Mouse (Mus musculus) heart, embryonic 11.5 days (tissue): ENCODE results near the gene Il17rc. TPM values are rescaled to one million over a fixed set of nuclear protein-coding genes. Genes with fewer than 3 reads are reported as not detected.
A peak's percentile ranks its signal among the peaks of the same experiment; 100 is the strongest.

ENCODE experiments used
- ATAC-seq: fragments of 200-750 bp; cut with Nextera tagmentation; replicated peaks from 2 replicates; pipeline ENCODE4 v1.8.0; 2017; ENCODE audit warnings: moderate library complexity; ENCODE audit not compliant: insufficient number of reproducible peaks, low FRiP score, low TSS enrichment
- H3K27ac ChIP-seq: fragments of 300-500 bp; sonication (generic); 2 replicates; pipeline ENCODE4 v1.5.1; 2014; ENCODE audit warnings: mild to moderate bottlenecking, low read depth, low read length
- H3K27me3 ChIP-seq: fragments of 300-500 bp; sonication (generic); 2 replicates; pipeline ENCODE4 v1.6.1; 2014; ENCODE audit warnings: mild to moderate bottlenecking, low read length, mixed read lengths; ENCODE audit not compliant: control insufficient read depth, insufficient read depth
- H3K36me3 ChIP-seq: fragments of 300-500 bp; sonication (generic); 2 replicates; pipeline ENCODE4 v1.6.1; 2014; ENCODE audit warnings: mild to moderate bottlenecking, low read length, moderate library complexity, mixed read lengths; ENCODE audit not compliant: control insufficient read depth, insufficient read depth
- H3K4me1 ChIP-seq: fragments of 300-500 bp; sonication (generic); 2 replicates; pipeline ENCODE4 v1.6.1; 2014; ENCODE audit warnings: low read length; ENCODE audit not compliant: control insufficient read depth, insufficient read depth
- H3K4me2 ChIP-seq: fragments of 300-500 bp; sonication (generic); 2 replicates; pipeline ENCODE4 v1.6.1; 2014; ENCODE audit warnings: mild to moderate bottlenecking, moderate library complexity
- H3K4me3 ChIP-seq: fragments of 300-500 bp; sonication (generic); 2 replicates; pipeline ENCODE4 v1.5.1; 2014; ENCODE audit warnings: low read depth, low read length
- H3K9ac ChIP-seq: fragments of 300-500 bp; sonication (generic); 2 replicates; pipeline ENCODE4 v1.6.1; 2014; ENCODE audit warnings: mild to moderate bottlenecking, low read depth, low read length, moderate library complexity
- H3K9me3 ChIP-seq: fragments of 300-500 bp; sonication (generic); replicated peaks from 2 replicates; pipeline ENCODE4 v1.6.1; 2016; ENCODE audit warnings: low read length; ENCODE audit not compliant: control insufficient read depth
- WGBS: fragments of 180-500 bp; shearing (Covaris S2); extraction: QIAGEN DNeasy Blood & Tissue Kit; methylation state at CpG from one replicate; pipeline ENCODE4 v1.1.7; 2014; ENCODE audit not compliant: insufficient replicate concordance; 5-methylcytosine and 5-hydroxymethylcytosine counted together
- polyA plus RNA-seq: library from polyadenylated mRNA; unstranded; fragments of >200 nt; fragmentation: Nextera tagmentation; extraction: Ambion mirVana; gene quantifications from 2 replicates; pipeline ENCODE4 v1.2.1, GENCODE M21; 2014

Il17rc gene
- polyA plus RNA-seq, 1 experiment from 2014 or later: 2.6 TPM

DNA sequence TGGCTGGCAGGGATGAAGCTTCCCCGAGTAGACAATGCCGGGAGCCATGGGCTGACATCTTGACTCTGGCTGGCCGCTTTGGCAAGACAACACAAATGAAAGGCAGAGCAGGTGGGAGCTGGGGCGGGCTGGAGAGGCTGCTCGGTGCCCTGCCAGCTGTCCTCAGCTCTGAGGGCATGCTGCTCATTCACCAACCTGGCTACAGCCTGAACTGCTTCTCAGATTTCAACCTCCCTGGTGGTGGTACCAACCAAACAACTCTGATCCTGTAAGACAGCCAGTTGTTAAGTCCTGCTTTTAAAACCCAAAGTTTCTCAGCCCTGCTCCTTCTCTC, 37.7 kb downstream of the Il17rc start:
- Histone ChIP-seq H3K27ac (no peak overlapping the region), H3K4me1 (no peaks in the 10 kb centered on the region), H3K36me3 (peaks cover 4% of the 10 kb centered on the region), H3K27me3 (no peaks in the 10 kb centered on the region), H3K9ac (no peak overlapping the region), H3K4me3 (no peak overlapping the region), H3K9me3 (no peaks in the 10 kb centered on the region), H3K4me2 (no peak overlapping the region)
- 60% methylated on average over 5 of the region's 5 CpGs for WGBS
- ATAC-seq: no peak

- Histone ChIP-seq H3K9me3 (peaks cover 7% of the 10 kb centered on the region; the same call in 1 of the 2 replicates), H3K9ac (no peak overlapping the region), H3K27me3 (no peaks in the 10 kb centered on the region), H3K27ac (no peak overlapping the region), H3K4me2 (no peak overlapping the region), H3K4me3 (no peak overlapping the region), H3K36me3 (peaks cover 46% of the 10 kb centered on the region), H3K4me1 (no peaks in the 10 kb centered on the region)
- WGBS: 91% methylated on average over 6 of the region's 6 CpGs
- no peak for ATAC-seq
Measured at GRCm38 (mm10) chr6:113513944-113514343, 42.7 kb downstream of the Il17rc start.

DNA sequence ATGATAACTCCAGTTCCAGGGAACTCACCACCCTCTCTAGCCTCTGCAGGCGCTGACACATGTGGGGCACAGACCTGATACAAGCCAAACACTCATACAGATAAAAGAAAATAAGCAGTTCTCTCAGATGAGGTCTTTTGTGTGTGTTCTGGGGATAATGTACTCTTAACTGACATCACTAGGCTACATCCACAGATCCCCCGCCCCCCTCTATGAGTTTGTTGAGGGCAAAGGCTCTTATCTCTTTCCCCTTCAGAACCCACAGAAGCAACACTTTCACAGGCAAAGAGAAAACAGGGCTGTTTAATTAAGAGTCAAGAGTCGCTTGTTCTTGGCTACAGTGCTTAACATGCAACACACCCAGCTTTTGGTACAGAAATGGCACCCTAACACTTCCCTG, 43.4 kb downstream of the Il17rc start:
- Histone ChIP-seq H3K27me3 (no peaks in the 10 kb centered on the region), H3K9ac (no peak overlapping the region), H3K4me2 (no peak overlapping the region), H3K4me1 (no peaks in the 10 kb centered on the region), H3K36me3 (peaks cover 51% of the 10 kb centered on the region), H3K9me3 (peaks cover 7% of the 10 kb centered on the region; the same call in 1 of the 2 replicates), H3K4me3 (no peak overlapping the region), H3K27ac (no peak overlapping the region)
- ATAC-seq: no peak
- 95% methylated on average over 3 of the region's 3 CpGs for WGBS

DNA sequence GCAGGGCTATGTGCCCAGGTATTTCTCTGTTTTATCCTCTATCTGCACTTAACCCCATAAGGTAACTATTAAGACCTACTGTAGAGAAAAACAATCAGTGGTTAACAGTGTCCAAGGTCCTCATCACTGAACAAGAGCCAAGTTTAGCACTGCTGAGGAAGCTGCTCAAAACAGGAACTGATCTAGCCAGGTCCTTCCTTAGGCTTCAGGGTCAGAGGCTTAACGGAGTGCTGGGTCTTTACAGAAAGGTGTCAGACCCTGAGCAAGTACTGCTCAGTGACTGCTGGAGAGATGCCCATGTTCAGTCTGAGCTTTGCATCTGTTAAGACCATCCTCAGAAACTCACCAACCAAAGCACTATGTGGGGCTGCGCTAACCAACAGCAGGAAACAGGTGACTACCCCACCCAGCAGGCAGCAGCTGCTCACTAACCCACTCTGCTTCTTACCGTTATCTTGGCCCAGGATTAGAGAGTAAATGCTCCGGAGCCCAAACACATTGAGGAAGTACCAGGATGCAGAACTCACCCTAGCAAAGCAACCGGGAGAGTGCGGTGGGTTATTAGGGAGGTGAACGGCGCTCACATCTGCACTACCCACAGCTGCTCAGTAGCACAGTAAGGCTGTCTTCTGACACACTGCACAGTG, 46.3 kb downstream of the Il17rc start:
- Histone ChIP-seq H3K9ac (no peak overlapping the region), H3K4me2 (no peak overlapping the region), H3K4me3 (no peak overlapping the region), H3K27ac (no peak overlapping the region), H3K27me3 (no peaks in the 10 kb centered on the region), H3K36me3 (peaks cover 66% of the 10 kb centered on the region), H3K9me3 (peaks cover 7% of the 10 kb centered on the region; the same call in 1 of the 2 replicates), H3K4me1 (no peaks in the 10 kb centered on the region)
- no peak for ATAC-seq
- WGBS: 90% methylated on average over 8 of the region's 8 CpGs

GRCm38 (mm10) chr6:113522310-113522709, 51.1 kb downstream of the Il17rc start:
- Histone ChIP-seq H3K36me3 (peaks cover 35% of the 10 kb centered on the region), H3K9me3 (no peaks in the 10 kb centered on the region), H3K4me1 (no peaks in the 10 kb centered on the region), H3K9ac (no peak overlapping the region), H3K27me3 (no peaks in the 10 kb centered on the region), H3K4me2 (no peak overlapping the region), H3K27ac (no peak overlapping the region), H3K4me3 (no peak overlapping the region)
- ATAC-seq: no peak
- 70% methylated on average over 1 of the region's 1 CpGs for WGBS

DNA sequence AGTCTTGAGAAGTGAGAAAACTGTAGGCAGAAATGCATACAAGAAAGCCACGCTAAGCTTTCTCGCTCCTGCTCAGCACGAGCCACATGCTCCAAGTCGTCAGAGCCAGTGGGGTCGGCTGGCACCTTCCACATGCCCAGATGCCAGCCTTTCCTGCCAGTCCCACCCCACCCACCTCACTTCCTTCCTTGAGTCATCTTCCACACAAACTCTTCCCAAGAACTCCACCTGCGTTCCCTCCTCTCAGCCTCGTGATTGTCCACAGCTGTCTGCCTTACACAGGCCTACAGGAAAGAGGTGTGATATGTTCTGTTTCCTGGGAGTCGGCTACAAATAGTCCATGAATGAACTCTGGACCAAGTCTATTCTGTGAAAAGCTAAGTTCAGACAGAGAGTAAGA, 52.2 kb downstream of the Il17rc start:
- Histone ChIP-seq H3K27ac (no peak overlapping the region), H3K36me3 (peaks cover 26% of the 10 kb centered on the region), H3K9ac (no peak overlapping the region), H3K27me3 (no peaks in the 10 kb centered on the region), H3K4me2 (no peak overlapping the region), H3K4me3 (no peak overlapping the region), H3K4me1 (no peaks in the 10 kb centered on the region), H3K9me3 (no peaks in the 10 kb centered on the region)
- 84% methylated on average over 8 of the region's 8 CpGs for WGBS
- ATAC-seq: no peak

DNA sequence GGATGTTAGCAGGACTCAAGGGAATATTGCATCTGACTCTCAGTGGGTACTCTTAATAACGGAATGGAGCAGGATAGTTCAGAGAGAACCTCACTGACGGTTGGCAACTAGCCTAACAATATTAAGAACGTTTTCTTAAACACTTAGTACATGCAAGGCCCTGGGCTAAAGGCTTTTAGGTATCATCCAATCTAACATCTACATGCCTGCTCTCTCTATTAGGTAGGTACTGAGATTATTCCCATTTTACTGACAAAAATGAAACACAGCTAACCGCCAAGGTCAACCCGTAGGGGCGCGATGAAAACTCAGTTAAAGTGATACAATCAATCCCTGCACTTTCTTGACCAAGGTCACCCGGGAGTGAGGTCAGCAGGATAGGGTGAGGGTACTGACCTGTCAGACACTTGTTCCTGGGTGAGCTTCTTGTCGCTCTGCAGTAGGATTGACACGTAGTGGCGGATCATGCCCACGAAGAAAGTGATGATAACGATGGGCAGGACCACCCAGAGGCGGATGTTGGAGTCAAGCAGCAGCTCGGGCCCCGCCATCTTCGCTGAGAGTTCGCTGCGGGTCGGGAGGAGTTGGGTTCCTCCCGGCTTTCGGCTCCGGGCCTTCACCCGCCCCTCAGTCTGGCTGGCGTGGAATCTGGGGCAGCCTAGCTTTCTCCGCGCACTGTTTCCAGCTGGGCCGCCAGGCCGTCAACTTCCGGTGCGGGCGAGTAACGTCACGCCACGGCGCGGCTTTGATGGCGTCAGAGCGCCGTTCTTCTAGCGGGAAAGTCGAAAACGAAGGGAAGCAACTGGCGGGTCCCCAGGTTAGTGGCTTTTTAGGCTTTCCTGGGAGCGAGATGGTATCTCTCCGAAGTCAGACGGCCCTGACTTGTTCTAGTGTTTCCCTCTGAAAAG, 60.0 kb downstream of the Il17rc start, which contains the start of the genes Emc3 and Fancd2:
Gene Emc3 (minus strand): TSS at position 721 of the 908 bp plus-strand sequence.
Gene Fancd2 (plus strand): TSS at position 751 of the 908 bp plus-strand sequence.
- under 1% methylated on average over 47 of the region's 47 CpGs for WGBS
- Histone ChIP-seq H3K4me2 (peak within 1 kb of the TSS; percentile 66), H3K27me3 (no peaks in the 10 kb centered on the region), H3K4me1 (peaks cover 12% of the 10 kb centered on the region), H3K36me3 (no peaks in the 10 kb centered on the region), H3K9ac (peak within 1 kb of the TSS; percentile 77), H3K27ac (peak within 1 kb of the TSS; percentile 54; the same call in 1 of the 2 replicates), H3K4me3 (peak within 1 kb of the TSS; percentile 64), H3K9me3 (no peaks in the 10 kb centered on the region)
- peak; percentile 74; the same call in 1 of the 2 replicates for ATAC-seq

- Histone ChIP-seq H3K36me3 (no peaks in the 10 kb centered on the region), H3K27ac (no peak overlapping the region), H3K4me2 (peak overlapping the region; percentile 66), H3K9me3 (no peaks in the 10 kb centered on the region), H3K4me1 (peaks cover 12% of the 10 kb centered on the region), H3K9ac (peak overlapping the region; percentile 77), H3K27me3 (no peaks in the 10 kb centered on the region), H3K4me3 (peak overlapping the region; percentile 64)
- 8% methylated on average over 7 of the region's 7 CpGs for WGBS
- no peak for ATAC-seq
Measured at GRCm38 (mm10) chr6:113531840-113532404, 60.7 kb downstream of the Il17rc start.
